Comparison of ENCODE assay signal across 10 mouse cellular contexts in the genomic region with DNA sequence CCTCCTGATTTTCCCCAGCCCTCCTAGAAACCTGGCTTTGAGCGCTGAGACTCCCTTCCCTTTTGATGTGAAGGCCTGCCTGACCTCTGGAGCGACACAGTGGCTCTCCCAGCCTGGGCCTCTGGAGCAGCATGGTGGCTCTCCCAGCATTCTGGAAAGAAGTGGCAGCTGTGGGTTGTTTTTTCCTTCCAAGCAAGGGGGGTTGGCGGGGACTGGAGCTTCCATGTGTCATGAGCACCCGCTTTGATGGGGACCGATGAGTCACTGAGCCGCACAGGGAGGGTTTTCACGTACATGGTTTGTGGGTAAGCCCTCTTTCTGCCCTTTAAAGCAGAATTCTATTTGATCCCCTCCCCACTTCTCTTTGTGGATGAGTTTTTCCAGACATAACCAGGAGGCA.
A peak's percentile ranks its signal among the peaks of the same experiment; 100 is the strongest.
DNase-seq lines count a peak whose midpoint lies in the region; ATAC-seq lines count a peak whose summit lies in the region.
"Had no signal": no experiment of that assay in that cellular context is flagged by ENCODE, and none has a peak within 500 bp of the region (broad histone marks: within the 10 kb centered on the region; RNA-seq: fewer than 3 reads in every experiment).

No protein-coding gene starts in this region.

- no peaks in the 10 kb centered on the region for H3K9me3 ChIP-seq in midbrain, embryonic 16.5 days (replicated peaks; ENCODE audit: control insufficient read depth, low read length, poor library complexity, severe bottlenecking)
- no peaks in the 10 kb centered on the region for H3K9me3 ChIP-seq in midbrain, embryonic 11.5 days (ENCODE audit: control insufficient read depth, low read length)
- H3K9me3 ChIP-seq in embryonic facial prominence, embryonic 14.5 days (ENCODE audit: control insufficient read depth, low read length), result no peaks in the 10 kb centered on the region
- no peaks in the 10 kb centered on the region for H3K9me3 ChIP-seq in intestine, embryonic 16.5 days (ENCODE audit: control insufficient read depth, low read length)

- peaks cover 11% of the 10 kb centered on the region for H3K4me1 ChIP-seq in midbrain, embryonic 16.5 days (ENCODE audit: control insufficient read depth, insufficient read depth, low read length)
- H3K4me1 ChIP-seq in midbrain, embryonic 11.5 days (ENCODE audit: control insufficient read depth, insufficient read depth, low read length), result 0 out of 2 replicates have a peak, but pooled peaks cover 3% of the 10 kb centered on the region
- no peaks in the 10 kb centered on the region for H3K4me1 ChIP-seq in embryonic facial prominence, embryonic 14.5 days (ENCODE audit: control insufficient read depth, insufficient read depth, low read length)
- H3K4me1 ChIP-seq in intestine, embryonic 16.5 days (ENCODE audit: control insufficient read depth, insufficient read depth, low read length), result no peaks in the 10 kb centered on the region; the same call in 1 of the 2 replicates

- H3K9ac ChIP-seq in midbrain, embryonic 16.5 days (ENCODE audit: low read depth, low read length), result no peak overlapping the region
- H3K9ac ChIP-seq in midbrain, embryonic 11.5 days (ENCODE audit: low read length), result no peak overlapping the region
- no peak overlapping the region for H3K9ac ChIP-seq in embryonic facial prominence, embryonic 14.5 days (ENCODE audit: low read depth, low read length)
- H3K9ac ChIP-seq in intestine, embryonic 16.5 days (ENCODE audit: low read depth, low read length), result no peak overlapping the region
- H3K9ac ChIP-seq: liver, embryonic 14.5 days had no signal

- H3K27ac ChIP-seq in midbrain, embryonic 16.5 days (ENCODE audit: low read length), result peak overlapping the region; percentile 18; the same call in 1 of the 2 replicates
- H3K27ac ChIP-seq in midbrain, embryonic 11.5 days (ENCODE audit: low read depth, low read length), result no peak overlapping the region
- no peak overlapping the region for H3K27ac ChIP-seq in embryonic facial prominence, embryonic 14.5 days (replicated peaks; ENCODE audit: low read depth, low read length)
- no peak overlapping the region for H3K27ac ChIP-seq in intestine, embryonic 16.5 days (ENCODE audit: low read length)
- H3K27ac ChIP-seq: gastrocnemius, adult 2 months; liver, embryonic 14.5 days had no signal

- H3K4me2 ChIP-seq in midbrain, embryonic 16.5 days (ENCODE audit: low read length), result no peak overlapping the region
- H3K4me2 ChIP-seq in midbrain, embryonic 11.5 days, result no peak overlapping the region
- no peak overlapping the region for H3K4me2 ChIP-seq in embryonic facial prominence, embryonic 14.5 days (ENCODE audit: low read depth, low read length)
- H3K4me2 ChIP-seq in intestine, embryonic 16.5 days (ENCODE audit: low read depth, low read length), result no peak overlapping the region

- no peak overlapping the region for H3K4me3 ChIP-seq in midbrain, embryonic 16.5 days (ENCODE audit: low read depth, low read length)
- no peak overlapping the region for H3K4me3 ChIP-seq in midbrain, embryonic 11.5 days (ENCODE audit: low read depth, low read length)
- H3K4me3 ChIP-seq in embryonic facial prominence, embryonic 14.5 days (ENCODE audit: low read depth, low read length), result no peak overlapping the region
- H3K4me3 ChIP-seq in intestine, embryonic 16.5 days (ENCODE audit: low read length), result no peak overlapping the region
- H3K4me3 ChIP-seq: gastrocnemius, adult 2 months had no signal

- 0 out of 2 replicates have a peak, but pooled peaks cover 3% of the 10 kb centered on the region for H3K36me3 ChIP-seq in midbrain, embryonic 16.5 days (ENCODE audit: control insufficient read depth, insufficient read depth, low read length)
- no peaks in the 10 kb centered on the region for H3K36me3 ChIP-seq in midbrain, embryonic 11.5 days (ENCODE audit: control insufficient read depth, insufficient read depth, low read length)
- peaks cover 4% of the 10 kb centered on the region; the same call in 1 of the 2 replicates for H3K36me3 ChIP-seq in embryonic facial prominence, embryonic 14.5 days (ENCODE audit: control insufficient read depth, insufficient read depth, low read length)
- H3K36me3 ChIP-seq in intestine, embryonic 16.5 days (ENCODE audit: control insufficient read depth, insufficient read depth, low read length), result peaks cover 3% of the 10 kb centered on the region; the same call in 1 of the 2 replicates

- DNase-seq in midbrain, embryonic 11.5 days (ENCODE audit: low spot score, missing footprints), result no peak
- peak; percentile 56 for DNase-seq in embryonic facial prominence, embryonic 14.5 days (ENCODE audit: low spot score)
- peak; percentile 33 to 85 for DNase-seq in left cerebral cortex, adult 8-10 months (ENCODE audit: low spot score in 2 of 2)
- peak; percentile 79 to 83 for DNase-seq in right cerebral cortex, postnatal 36 days (ENCODE audit: low spot score in 2 of 2)
- DNase-seq in gastrocnemius, adult 8-10 months (ENCODE audit: low spot score in 2 of 2), result no peak
- DNase-seq: cerebellum, adult 8-10 months; gastrocnemius, adult 2 months had no signal

- ATAC-seq in midbrain, embryonic 16.5 days, result no peak
- ATAC-seq in midbrain, embryonic 11.5 days (ENCODE audit: low FRiP score), result no peak
- ATAC-seq in embryonic facial prominence, embryonic 14.5 days (ENCODE audit: low read depth), result no peak
- no peak for ATAC-seq in intestine, embryonic 16.5 days

- H3K27me3 ChIP-seq in midbrain, embryonic 16.5 days (ENCODE audit: control insufficient read depth, insufficient read depth, low read depth, low read length), result no peaks in the 10 kb centered on the region
- H3K27me3 ChIP-seq in midbrain, embryonic 11.5 days (ENCODE audit: control insufficient read depth, insufficient read depth, low read length), result no peaks in the 10 kb centered on the region
- H3K27me3 ChIP-seq in embryonic facial prominence, embryonic 14.5 days (replicated peaks; ENCODE audit: control insufficient read depth, insufficient read depth, low read length), result no peaks in the 10 kb centered on the region
- no peaks in the 10 kb centered on the region for H3K27me3 ChIP-seq in intestine, embryonic 16.5 days (replicated peaks; ENCODE audit: control insufficient read depth, insufficient read depth, low read length)

- WGBS in midbrain, embryonic 16.5 days, result 68% methylated on average over 7 of the region's 7 CpGs
- WGBS in midbrain, embryonic 11.5 days, result 82% methylated on average over 7 of the region's 7 CpGs
- 69% methylated on average over 7 of the region's 7 CpGs for WGBS in embryonic facial prominence, embryonic 14.5 days
- WGBS in intestine, embryonic 16.5 days, result 70% methylated on average over 7 of the region's 7 CpGs

Comparison
In these comparisons a context has a peak if more than half of its experiments do, and no peak if none do; other contexts are left out.
1. DNase-seq: peak in embryonic facial prominence, embryonic 14.5 days (single experiment), left cerebral cortex, adult 8-10 months (2 of 2) and right cerebral cortex, postnatal 36 days (2 of 2); none in midbrain, embryonic 11.5 days (single experiment) and gastrocnemius, adult 8-10 months (0 of 2).